Mouse (Mus musculus) cortical plate, adult 2 months (tissue): ENCODE data around the gene Arhgap9. TPM values are rescaled to one million over a fixed set of nuclear protein-coding genes. Genes with fewer than 3 reads are reported as not detected.

Experiments
- H3K27ac ChIP-seq: fragments of 200-500 bp; 2 replicates; pipeline ENCODE4 v1.5.1; 2012; ENCODE audit warnings: low read length, control low read depth, inconsistent platforms; ENCODE audit not compliant: insufficient read depth
- H3K4me1 ChIP-seq: fragments of 200-500 bp; 2 replicates; pipeline ENCODE4 v1.6.1; 2011; ENCODE audit warnings: low read length; ENCODE audit not compliant: control insufficient read depth, insufficient read depth
- H3K4me3 ChIP-seq: fragments of 200-500 bp; 2 replicates; pipeline ENCODE4 v1.5.1; 2011; ENCODE audit warnings: mild to moderate bottlenecking, low read length, control low read depth; ENCODE audit not compliant: insufficient read depth
- CTCF ChIP-seq: fragments of 200-500 bp; IDR thresholded peaks from 2 replicates; pipeline ENCODE4 v1.5.1; 2011; ENCODE audit warnings: mild to moderate bottlenecking, control low read depth, low read length; ENCODE audit not compliant: insufficient read depth; ENCODE audit errors: extremely low read depth
- POLR2A ChIP-seq: fragments of 200-500 bp; IDR thresholded peaks from 2 replicates; pipeline ENCODE4 v1.6.1; 2011; ENCODE audit warnings: mild to moderate bottlenecking, low read length, control low read depth; ENCODE audit not compliant: insufficient read depth; ENCODE audit errors: extremely low read depth
- polyA plus RNA-seq: library from polyadenylated mRNA; depleted of rRNA; stranded (reverse); fragments of >200 nt; gene quantifications from 2 replicates; pipeline ENCODE4 v1.2.3, GENCODE M21; 2012

Arhgap9 gene
- polyA plus RNA-seq, 1 experiment = 1.4 TPM

GRCm38 (mm10) chr10:127335271-127335670, 13.5 kb downstream of the Arhgap9 start:
- no peak for TF ChIP-seq CTCF

GRCm38 (mm10) chr10:127336952-127337351, 15.2 kb downstream of the Arhgap9 start:
- Histone ChIP-seq H3K4me3 (no peak overlapping the region), H3K27ac (no peak overlapping the region), H3K4me1 (peaks cover 1% of the 10 kb centered on the region; the same call in 1 of the 2 replicates)
- TF ChIP-seq CTCF = no peak
- TF ChIP-seq POLR2A = no peak

More at GRCm38 (mm10) chr10:127335271-127335670, 13.5 kb downstream of the Arhgap9 start:
- no peak overlapping the region for H3K4me3 ChIP-seq
- no peak overlapping the region for H3K27ac ChIP-seq
- H3K4me1 ChIP-seq = peaks cover 1% of the 10 kb centered on the region; the same call in 1 of the 2 replicates

DNA sequence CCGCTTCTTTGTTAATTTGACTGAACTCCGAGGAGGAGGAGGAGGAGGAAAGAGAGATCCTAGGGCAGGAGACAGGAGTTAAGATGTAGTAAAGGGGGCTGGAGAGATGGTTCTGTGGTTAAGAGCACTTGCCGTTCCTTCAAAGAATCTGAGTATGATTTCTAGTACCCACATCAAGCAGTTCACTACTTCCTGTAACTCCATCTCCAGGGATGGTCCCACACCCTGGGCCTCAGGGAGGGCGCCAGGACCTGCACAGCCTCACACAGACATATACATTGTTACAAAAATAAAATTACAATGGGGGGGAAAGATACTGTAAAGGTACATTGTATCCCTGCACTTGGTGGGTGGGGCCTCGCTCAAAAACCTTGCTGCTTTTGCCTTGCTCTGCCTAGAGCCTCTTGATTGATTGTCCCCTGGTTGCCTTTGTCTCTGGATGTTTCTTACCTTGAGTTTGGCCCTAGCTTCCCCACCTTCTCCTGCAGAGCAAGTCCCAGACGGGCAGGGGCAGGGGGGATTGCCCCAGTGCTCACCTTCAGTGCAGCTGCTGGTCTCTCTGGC, 15.9 kb downstream of the Arhgap9 start:
- H3K27ac ChIP-seq = no peak overlapping the region
- H3K4me3 ChIP-seq = no peak overlapping the region
- TF ChIP-seq POLR2A (no peak), CTCF (no peak)
- peaks cover 1% of the 10 kb centered on the region; the same call in 1 of the 2 replicates for H3K4me1 ChIP-seq

GRCm38 (mm10) chr10:127338930-127339682, 17.3 kb downstream of the Arhgap9 start:
- peak; percentile 91 for TF ChIP-seq CTCF
- TF ChIP-seq POLR2A = no peak
- Histone ChIP-seq H3K27ac (no peak overlapping the region), H3K4me1 (peaks cover 1% of the 10 kb centered on the region; the same call in 1 of the 2 replicates), H3K4me3 (peak overlapping the region; percentile 38)

DNA sequence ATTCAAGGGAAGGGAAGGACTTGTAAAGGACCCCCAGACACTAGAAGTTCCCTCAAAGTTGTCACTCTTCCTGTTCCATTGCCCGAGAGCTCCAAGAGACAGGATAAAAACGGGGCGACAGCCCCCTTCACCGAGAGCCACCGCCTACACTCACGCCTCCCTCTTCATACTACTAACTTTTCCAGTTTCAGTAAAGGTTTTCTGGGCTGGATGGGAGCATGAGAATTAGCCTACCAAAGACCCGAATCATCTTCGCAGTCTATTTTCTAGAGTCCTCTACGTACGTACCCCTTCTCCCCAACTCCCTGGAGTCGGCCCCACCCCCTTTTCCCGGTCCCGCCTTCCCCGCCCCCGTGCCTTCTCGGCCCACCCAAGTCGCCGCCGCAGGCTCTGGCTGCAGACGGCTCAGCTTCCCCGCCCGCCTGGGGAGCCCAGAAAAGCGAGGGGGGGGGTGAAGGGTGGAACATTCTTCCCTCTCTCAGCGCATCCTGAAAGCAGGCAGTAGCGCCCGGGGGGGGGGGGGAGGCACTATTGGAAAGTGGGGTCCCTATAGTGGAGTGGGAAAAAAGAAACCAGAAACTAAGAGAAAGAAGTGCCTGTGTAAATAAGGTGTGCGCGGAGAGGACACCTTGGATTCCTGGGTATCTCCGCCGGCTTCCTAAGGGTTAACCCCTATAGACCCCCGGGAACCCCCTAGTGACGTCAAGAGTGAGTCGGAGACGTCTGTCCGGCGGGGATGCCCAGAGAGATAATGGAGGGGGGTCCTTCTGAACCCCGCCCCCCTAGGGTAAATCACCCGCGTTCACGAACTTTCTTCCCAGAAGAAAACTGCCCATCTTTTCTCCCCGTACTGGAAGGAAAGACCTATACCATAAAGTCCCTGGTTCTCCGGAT, 18.2 kb downstream of the Arhgap9 start:
- TF ChIP-seq CTCF (no peak), POLR2A (no peak)
- no peak overlapping the region for H3K27ac ChIP-seq
- peaks cover 1% of the 10 kb centered on the region; the same call in 1 of the 2 replicates for H3K4me1 ChIP-seq
- peak overlapping the region; percentile 38 for H3K4me3 ChIP-seq

GRCm38 (mm10) chr10:127340577-127341359, 19.0 kb downstream of the Arhgap9 start:
- no peak overlapping the region for H3K4me3 ChIP-seq
- H3K27ac ChIP-seq = no peak overlapping the region
- H3K4me1 ChIP-seq = peaks cover 1% of the 10 kb centered on the region; the same call in 1 of the 2 replicates
- TF ChIP-seq CTCF (no peak), POLR2A (no peak)

DNA sequence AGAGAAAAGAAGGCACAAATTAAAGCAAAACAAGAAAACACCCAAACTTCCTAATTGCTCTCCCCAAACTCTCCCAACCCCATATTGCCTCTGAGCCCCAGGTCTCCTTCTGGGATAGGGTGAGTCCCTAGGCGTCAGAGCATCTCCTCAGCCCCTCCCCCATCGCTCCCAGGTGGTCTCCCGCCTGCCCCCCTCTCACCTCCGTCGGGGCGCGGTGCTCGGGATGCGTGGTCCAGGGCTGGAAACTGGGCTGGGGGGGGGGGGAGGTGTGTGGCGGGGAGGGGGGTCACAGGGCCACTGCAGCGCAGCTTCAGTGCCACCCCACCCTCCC, 19.6 kb downstream of the Arhgap9 start:
- Histone ChIP-seq H3K4me3 (0 out of 2 replicates have a peak overlapping the region, but pooled peaks have one; percentile 19), H3K4me1 (peaks cover 1% of the 10 kb centered on the region; the same call in 1 of the 2 replicates), H3K27ac (no peak overlapping the region)
- no peak for TF ChIP-seq POLR2A

DNA sequence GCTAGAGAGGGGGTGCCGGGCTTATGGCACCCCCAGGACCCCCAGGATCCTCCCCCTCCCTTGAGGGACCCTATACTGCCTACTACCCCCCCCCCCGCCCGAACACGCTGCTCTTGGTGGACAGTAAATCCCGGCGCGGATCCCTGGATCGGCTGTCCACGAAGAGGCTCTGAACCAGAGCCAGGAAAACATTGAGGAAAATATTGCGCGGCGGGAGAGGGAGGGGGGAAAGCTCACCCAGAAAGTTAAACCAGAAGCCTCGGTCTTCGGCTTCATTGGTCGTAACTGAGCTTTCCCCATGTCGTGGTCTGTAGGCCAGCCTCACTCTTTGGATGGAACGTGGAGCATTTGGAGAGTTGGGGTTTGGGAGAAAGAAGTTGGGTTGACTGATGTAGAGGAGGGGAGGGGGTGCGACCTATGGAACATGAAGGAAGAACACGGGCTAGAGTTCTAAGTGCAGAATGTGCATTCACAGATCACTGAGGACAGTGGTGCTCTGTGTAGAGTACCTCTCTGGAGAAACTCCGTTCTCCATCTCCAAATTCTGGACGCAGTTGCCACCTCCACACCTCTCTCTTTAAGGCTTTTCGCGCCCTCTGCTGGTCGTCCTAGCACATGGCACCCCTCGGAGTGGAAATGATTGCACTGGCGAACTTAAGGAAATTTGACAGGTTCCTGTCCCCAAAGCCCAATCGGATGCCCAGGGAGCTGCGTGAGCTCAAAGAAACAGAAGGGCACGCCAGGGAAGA, 20.3 kb downstream of the Arhgap9 start, which contains the start of gene Gli1:
TSS of gene Gli1 (minus strand) at position 84 of the 749 bp plus-strand sequence.
- Histone ChIP-seq H3K27ac (no peak within 1 kb of the TSS), H3K4me3 (peak within 1 kb of the TSS; percentile 19; the same call in 1 of the 2 replicates), H3K4me1 (peaks cover 1% of the 10 kb centered on the region; the same call in 1 of the 2 replicates)
- TF ChIP-seq CTCF (peak; percentile 78), POLR2A (no peak)
